Mouse (Mus musculus) neural tube, embryonic 13.5 days (tissue): ENCODE results near the gene Xpa. TPM values are rescaled to one million over a fixed set of nuclear protein-coding genes. Genes with fewer than 3 reads are reported as not detected.

ENCODE experiments used
- ATAC-seq: fragments of 200-750 bp; cut with Nextera tagmentation; 2 replicates; pipeline ENCODE4 v1.8.0; 2017; ENCODE audit warnings: low read depth, mild to moderate bottlenecking, moderate TSS enrichment, moderate library complexity
- H3K27ac ChIP-seq: fragments of 300-500 bp; sonication (generic); replicated peaks from 2 replicates; pipeline ENCODE4 v1.5.1; 2015; ENCODE audit warnings: moderate library complexity, mild to moderate bottlenecking, inconsistent platforms
- H3K27me3 ChIP-seq: fragments of 300-500 bp; sonication (generic); 2 replicates; pipeline ENCODE4 v1.6.1; 2015; ENCODE audit warnings: mild to moderate bottlenecking, inconsistent platforms
- H3K36me3 ChIP-seq: fragments of 300-500 bp; sonication (generic); 2 replicates; pipeline ENCODE4 v1.6.1; 2015; ENCODE audit warnings: mild to moderate bottlenecking, inconsistent platforms
- H3K4me1 ChIP-seq: fragments of 300-500 bp; sonication (generic); replicated peaks from 2 replicates; pipeline ENCODE4 v1.6.1; 2015; ENCODE audit warnings: inconsistent platforms
- H3K4me2 ChIP-seq: fragments of 300-500 bp; sonication (generic); 2 replicates; pipeline ENCODE4 v1.6.1; 2015; ENCODE audit warnings: inconsistent platforms, mild to moderate bottlenecking, moderate library complexity
- H3K4me3 ChIP-seq: fragments of 300-500 bp; sonication (generic); 2 replicates; pipeline ENCODE4 v1.5.1; 2015; ENCODE audit warnings: mild to moderate bottlenecking, inconsistent platforms
- H3K9ac ChIP-seq: fragments of 300-500 bp; sonication (generic); 2 replicates; pipeline ENCODE4 v1.6.1; 2015; ENCODE audit warnings: moderate library complexity, mild to moderate bottlenecking, inconsistent platforms
- H3K9me3 ChIP-seq: fragments of 300-500 bp; sonication (generic); 2 replicates; pipeline ENCODE4 v1.6.1; 2016; ENCODE audit warnings: inconsistent platforms
- WGBS: fragments of 180-500 bp; shearing (Covaris S2); methylation state at CpG from one replicate; pipeline ENCODE4 v1.1.7; 2015; 5-methylcytosine and 5-hydroxymethylcytosine counted together
- polyA plus RNA-seq: library from polyadenylated mRNA; unstranded; fragments of >200 nt; fragmentation: Nextera tagmentation; extraction: Ambion mirVana; gene quantifications from 2 replicates; pipeline ENCODE4 v1.2.1, GENCODE M21; 2015

The Xpa gene
- polyA plus RNA-seq, 1 experiment from 2014 or later: 32.8 TPM

DNA sequence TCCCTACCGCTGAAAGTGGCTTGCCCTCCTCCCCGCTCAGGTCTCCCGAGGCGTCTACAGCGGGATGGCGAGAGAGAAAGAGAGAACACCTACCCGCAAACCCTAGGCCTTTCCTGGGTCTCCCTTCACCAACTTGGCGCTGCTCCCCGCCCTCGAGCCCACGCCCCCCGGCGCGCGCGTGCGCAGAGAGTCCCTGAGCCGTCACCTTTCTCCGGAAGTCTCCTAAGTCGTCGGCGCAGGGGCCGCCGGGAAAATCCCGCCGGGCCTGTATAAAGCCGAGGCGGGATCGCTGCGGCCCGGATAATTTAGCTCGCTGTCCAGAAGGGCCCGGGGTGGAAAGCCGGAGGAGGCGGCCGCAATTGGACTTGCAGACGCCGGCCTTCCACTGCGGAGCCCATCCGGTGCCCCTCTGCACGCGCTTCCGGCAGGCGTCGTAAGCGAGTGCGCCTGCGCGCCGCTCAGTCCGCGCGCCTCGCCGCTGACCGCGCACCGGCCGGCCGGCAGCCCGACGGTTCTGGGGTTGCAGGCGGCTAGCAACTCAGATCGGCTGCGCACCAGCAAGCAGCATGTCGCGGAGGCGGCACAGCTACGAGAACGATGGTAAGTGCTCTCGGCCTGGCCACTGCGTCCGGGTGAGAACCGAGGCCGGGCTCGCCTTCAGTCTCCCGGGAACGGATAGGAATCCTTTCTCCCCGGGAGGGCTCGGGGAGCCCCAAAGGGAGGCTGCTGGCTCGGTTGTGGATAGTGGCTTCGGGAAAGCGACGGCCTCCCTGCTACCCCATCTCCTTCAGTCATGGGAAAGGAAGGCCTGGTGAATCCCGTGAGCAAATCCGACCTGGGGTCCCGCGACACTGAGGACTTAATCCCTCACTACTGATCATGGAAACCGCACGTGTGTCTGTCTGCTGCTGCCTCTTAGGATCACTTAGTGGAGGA lies 57.6 kb downstream of the Xpa start, which contains the start of the genes Ncbp1 and Tstd2:
Gene Ncbp1, plus strand, starts transcription at position 327 of the 936 bp plus-strand sequence.
Gene Tstd2, minus strand, starts transcription at position 408 of the 936 bp plus-strand sequence.
- Histone ChIP-seq H3K27me3 (no peaks in the 10 kb centered on the region), H3K27ac (peak within 1 kb of the TSS; percentile 99), H3K4me3 (peak within 1 kb of the TSS; percentile 91), H3K4me2 (peak within 1 kb of the TSS; percentile 93), H3K4me1 (peaks cover 39% of the 10 kb centered on the region), H3K9ac (peak within 1 kb of the TSS; percentile 98), H3K36me3 (peaks cover 20% of the 10 kb centered on the region), H3K9me3 (no peaks in the 10 kb centered on the region)
- WGBS: under 1% methylated on average over 88 of the region's 90 CpGs
- ATAC-seq: peak; percentile 92

DNA sequence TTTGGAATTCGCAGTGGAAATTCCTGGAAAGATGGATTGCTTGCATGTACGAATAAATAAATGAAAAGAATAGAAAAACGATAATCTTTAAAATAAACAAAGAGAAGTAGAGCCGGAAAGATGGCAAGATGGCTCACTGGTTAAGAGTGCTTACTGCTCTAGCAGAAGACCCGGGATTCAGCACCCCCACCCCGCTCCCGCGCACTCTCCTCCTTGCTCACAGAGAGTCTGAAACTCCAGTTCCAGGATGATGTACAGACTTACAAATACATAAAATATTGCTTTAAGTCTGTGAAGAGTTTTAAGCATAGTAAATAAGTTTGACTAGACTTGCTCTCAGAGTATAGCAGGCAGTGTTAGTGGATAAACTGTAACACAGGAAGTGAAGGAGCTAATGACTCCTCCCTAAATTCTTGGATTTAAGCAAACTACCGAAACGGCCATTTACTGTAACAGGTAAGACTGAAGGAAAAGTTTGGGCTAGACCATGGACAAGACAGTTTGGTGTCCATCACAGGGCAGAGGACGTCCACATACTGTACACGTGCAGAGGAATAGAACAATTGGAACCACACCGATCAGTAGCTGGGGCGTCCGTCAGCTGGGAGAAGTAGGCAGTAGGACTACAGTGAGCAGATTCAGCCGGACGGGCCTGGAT lies 58.4 kb downstream of the Xpa start:
- Histone ChIP-seq H3K9ac (peak overlapping the region; percentile 98), H3K4me3 (peak overlapping the region; percentile 91), H3K27ac (peak overlapping the region; percentile 99), H3K9me3 (no peaks in the 10 kb centered on the region), H3K4me2 (peak overlapping the region; percentile 93), H3K36me3 (peaks cover 27% of the 10 kb centered on the region), H3K27me3 (no peaks in the 10 kb centered on the region), H3K4me1 (peaks cover 39% of the 10 kb centered on the region)
- 10% methylated on average over 17 of the region's 17 CpGs for WGBS
- peak; percentile 87 for ATAC-seq

DNA sequence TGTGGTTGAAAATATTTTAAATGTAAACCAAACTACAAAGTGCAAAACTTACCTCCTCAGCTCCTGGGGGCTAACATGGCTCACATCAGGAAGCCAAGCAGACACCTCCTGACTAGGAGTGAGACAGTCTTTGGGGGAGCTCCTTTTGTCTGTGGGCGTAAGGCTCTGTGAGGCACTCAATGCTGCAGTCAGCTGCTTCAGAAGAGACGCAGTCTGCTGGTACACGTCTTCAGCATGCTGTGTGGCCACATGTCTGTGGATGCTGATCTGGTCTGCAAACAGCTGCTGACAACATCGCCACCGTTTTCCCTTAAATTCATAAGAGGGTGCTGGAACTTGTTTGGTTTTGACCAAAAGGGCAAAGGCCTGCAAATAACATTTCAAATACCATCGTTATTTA lies 64.3 kb downstream of the Xpa start:
- WGBS: 90% methylated on average over 6 of the region's 6 CpGs
- Histone ChIP-seq H3K4me3 (no peak overlapping the region), H3K4me2 (no peak overlapping the region), H3K4me1 (peaks cover 10% of the 10 kb centered on the region), H3K9ac (no peak overlapping the region), H3K27me3 (no peaks in the 10 kb centered on the region), H3K36me3 (peaks cover 77% of the 10 kb centered on the region), H3K9me3 (no peaks in the 10 kb centered on the region), H3K27ac (no peak overlapping the region)
- ATAC-seq: no peak

DNA sequence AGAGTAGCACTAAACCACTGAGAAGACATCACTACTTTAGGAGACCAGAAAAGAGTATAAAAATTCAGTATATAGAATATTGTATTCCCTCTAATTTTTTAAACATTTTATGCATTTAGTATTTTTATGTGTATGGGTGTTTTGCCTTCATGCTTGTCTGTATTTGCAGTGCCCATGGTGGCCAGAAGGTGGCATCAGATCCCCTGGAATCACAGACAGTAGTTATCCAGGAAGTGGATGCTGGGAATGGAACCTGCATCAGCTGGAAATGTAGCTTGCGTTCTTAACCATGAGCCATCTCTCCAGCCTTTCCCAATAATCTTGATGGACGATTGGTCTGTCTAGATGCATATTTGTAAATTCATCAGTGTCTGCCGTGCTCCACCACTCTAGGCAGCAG lies 65.9 kb downstream of the Xpa start:
- Histone ChIP-seq H3K9me3 (no peaks in the 10 kb centered on the region), H3K27ac (no peak overlapping the region), H3K4me3 (no peak overlapping the region), H3K36me3 (peaks cover 85% of the 10 kb centered on the region), H3K9ac (no peak overlapping the region), H3K4me2 (no peak overlapping the region), H3K27me3 (no peaks in the 10 kb centered on the region), H3K4me1 (no peaks in the 10 kb centered on the region)
- ATAC-seq: no peak
- 74% methylated on average over 3 of the region's 3 CpGs for WGBS

DNA sequence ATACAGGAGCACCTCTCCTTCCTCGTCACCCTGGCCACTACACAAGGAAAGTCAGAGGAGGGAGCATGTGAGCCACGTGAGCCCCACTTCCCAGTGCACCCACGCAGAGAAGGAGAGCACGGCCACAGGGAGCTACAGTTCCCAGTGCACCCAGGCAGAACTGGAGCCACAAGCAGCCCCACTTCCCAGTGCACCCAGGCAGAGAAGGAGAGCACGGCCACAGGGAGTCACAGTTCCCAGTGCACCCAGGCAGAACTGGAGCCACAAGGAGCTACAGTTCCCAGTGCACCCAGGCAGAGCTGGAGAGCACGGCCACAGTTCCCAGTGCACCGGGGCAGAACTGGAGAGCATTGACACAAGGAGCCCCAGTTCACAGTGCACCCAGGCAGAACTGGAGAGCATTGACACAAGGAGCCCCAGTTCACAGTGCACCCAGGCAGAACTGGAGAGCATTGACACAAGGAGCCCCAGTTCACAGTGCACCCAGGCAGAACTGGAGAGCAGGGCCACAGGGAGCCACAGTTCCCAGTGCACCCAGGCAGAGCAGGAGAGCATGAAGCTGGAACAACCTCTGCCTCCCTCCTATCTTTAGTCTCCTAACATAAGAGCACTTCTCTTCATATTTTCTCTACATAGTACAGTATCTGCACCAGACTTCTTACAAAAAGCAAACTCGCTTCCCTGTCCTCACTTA lies 66.7 kb downstream of the Xpa start:
- 90% methylated on average over 8 of the region's 8 CpGs for WGBS
- ATAC-seq: no peak
- Histone ChIP-seq H3K27me3 (no peaks in the 10 kb centered on the region), H3K4me3 (no peak overlapping the region), H3K9ac (no peak overlapping the region), H3K4me1 (no peaks in the 10 kb centered on the region), H3K4me2 (no peak overlapping the region), H3K27ac (no peak overlapping the region), H3K36me3 (peaks cover 85% of the 10 kb centered on the region), H3K9me3 (no peaks in the 10 kb centered on the region)

DNA sequence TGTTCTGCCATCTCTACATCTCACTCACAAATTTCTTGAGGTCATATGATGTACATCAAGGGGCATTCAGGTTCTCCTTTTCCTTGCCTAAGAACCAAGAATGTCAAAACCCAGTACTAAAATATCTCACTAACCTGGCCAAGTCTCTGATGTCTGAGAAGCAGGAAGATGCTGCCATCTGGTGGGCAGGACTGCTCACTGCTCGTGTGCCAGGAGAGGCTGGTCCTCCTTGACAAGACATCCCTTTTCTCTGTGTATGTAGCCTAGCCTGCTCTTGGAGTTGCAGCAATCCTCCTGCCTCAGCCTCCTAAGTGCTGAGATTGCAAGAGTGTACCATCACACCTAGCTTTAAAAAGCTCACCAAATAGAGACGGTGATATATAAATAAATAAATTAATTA lies 69.6 kb downstream of the Xpa start:
- Histone ChIP-seq H3K27ac (no peak overlapping the region), H3K9ac (no peak overlapping the region), H3K4me1 (no peaks in the 10 kb centered on the region), H3K9me3 (no peaks in the 10 kb centered on the region), H3K27me3 (no peaks in the 10 kb centered on the region), H3K36me3 (peaks cover 87% of the 10 kb centered on the region), H3K4me2 (no peak overlapping the region), H3K4me3 (no peak overlapping the region)
- ATAC-seq: peak; percentile 50; the same call in 1 of the 2 replicates
- WGBS: 52% methylated on average over 2 of the region's 2 CpGs

DNA sequence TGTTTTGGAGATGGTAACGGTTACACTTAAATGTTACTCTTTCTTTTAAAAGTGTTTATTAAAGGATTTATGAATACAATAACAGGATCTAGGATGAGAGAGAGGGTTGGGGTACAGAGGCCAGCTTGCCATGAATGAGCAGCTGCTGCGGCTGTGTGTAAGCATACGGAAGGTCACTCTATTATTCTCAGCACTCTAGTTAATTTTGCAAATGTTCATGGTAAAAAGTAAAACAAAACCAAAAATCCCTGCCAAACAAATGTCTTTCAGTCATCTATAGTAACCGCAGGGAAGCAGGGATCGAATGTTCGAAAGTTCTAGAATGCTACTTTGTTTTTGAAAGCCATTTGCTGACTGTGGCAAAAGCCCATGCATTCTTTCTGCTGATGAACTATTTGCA lies 72.8 kb downstream of the Xpa start:
- peaks cover 88% of the 10 kb centered on the region for H3K36me3 ChIP-seq
- H3K4me1 ChIP-seq: no peaks in the 10 kb centered on the region
- 92% methylated on average over 6 of the region's 6 CpGs for WGBS
- H3K9ac ChIP-seq: no peak overlapping the region
- no peak for ATAC-seq
- no peaks in the 10 kb centered on the region for H3K27me3 ChIP-seq
- no peak overlapping the region for H3K27ac ChIP-seq
- no peak overlapping the region for H3K4me3 ChIP-seq
- H3K9me3 ChIP-seq: no peaks in the 10 kb centered on the region
- H3K4me2 ChIP-seq: no peak overlapping the region

DNA sequence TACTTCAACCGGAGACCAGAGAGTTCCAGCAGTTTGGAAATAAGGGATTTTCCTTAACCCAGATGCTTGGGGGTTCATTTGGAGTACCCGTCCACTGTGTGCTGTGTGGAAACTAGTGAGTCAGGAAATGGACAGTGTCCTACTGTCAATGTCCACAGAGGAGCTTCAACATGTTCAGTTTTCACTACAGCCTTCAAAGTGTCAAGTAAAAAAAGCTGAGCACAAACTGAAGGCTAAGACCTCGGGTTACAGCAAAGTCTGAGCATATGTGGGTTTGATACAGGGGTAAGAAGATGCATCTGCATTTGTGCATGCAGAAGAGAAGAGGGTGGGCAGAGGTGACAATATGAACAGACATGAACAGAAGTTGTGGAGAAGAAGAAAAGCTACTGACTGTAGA lies 75.3 kb downstream of the Xpa start:
- Histone ChIP-seq H3K9me3 (no peaks in the 10 kb centered on the region), H3K9ac (no peak overlapping the region), H3K36me3 (peaks cover 98% of the 10 kb centered on the region), H3K27me3 (no peaks in the 10 kb centered on the region), H3K4me3 (no peak overlapping the region), H3K4me2 (no peak overlapping the region), H3K27ac (no peak overlapping the region), H3K4me1 (no peaks in the 10 kb centered on the region)
- WGBS: 88% methylated on average over 3 of the region's 3 CpGs
- no peak for ATAC-seq

DNA sequence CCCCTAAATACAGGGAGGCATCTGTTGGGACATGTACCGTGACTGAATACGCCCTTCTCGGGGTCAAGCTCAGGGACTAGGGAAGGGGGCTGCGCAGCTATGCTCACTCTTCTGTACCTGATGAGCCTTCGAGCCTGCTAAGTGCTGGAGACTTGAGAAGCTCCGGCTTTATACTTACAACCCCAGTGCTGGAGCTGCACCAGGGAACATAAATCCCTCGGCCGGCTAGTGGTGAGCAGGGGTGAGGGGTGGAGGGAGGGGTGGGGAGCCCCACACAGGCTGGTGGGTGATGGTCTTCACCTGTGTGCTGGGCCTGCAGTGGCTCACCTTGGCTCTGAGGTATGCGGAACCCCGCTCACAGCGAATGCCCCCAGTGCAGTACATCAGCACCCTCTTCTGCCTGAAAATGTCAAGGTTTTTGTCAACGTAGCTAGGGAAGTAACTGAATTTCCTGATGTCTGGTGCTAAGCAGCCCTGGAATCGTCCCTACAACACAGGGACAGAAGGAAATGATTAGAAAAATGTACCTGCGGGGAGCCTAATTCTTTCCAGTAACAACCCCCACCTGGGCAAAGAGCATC lies 76.5 kb downstream of the Xpa start:
- Histone ChIP-seq H3K4me2 (no peak overlapping the region), H3K4me1 (no peaks in the 10 kb centered on the region), H3K9ac (no peak overlapping the region), H3K27ac (no peak overlapping the region), H3K4me3 (no peak overlapping the region), H3K36me3 (peaks cover 98% of the 10 kb centered on the region), H3K27me3 (no peaks in the 10 kb centered on the region), H3K9me3 (no peaks in the 10 kb centered on the region)
- 93% methylated on average over 14 of the region's 14 CpGs for WGBS
- no peak for ATAC-seq

DNA sequence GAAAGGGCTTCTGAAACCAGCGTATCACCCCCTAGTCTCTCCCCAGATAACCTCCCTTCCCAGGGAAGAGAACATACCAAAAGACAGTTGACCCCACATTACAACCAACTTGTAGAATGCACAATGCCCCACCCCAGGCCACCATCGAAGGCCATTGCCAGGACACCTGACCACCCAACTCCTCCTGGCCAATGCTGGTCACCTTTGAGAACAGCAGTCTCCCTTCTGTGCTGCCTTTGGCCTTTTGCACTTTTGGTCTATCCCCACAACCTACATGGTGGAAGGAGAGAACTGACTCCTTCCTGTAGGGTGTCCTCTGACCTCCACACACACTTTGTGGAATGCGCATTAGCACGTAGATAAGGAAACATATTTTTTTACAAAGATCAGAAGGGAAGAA lies 78.6 kb downstream of the Xpa start:
- Histone ChIP-seq H3K27me3 (no peaks in the 10 kb centered on the region), H3K36me3 (peaks cover 92% of the 10 kb centered on the region), H3K27ac (0 out of 2 replicates have a peak overlapping the region, but pooled peaks have one; percentile 23), H3K4me2 (no peak overlapping the region), H3K9ac (no peak overlapping the region), H3K4me1 (no peaks in the 10 kb centered on the region), H3K4me3 (no peak overlapping the region), H3K9me3 (no peaks in the 10 kb centered on the region)
- ATAC-seq: no peak
- 97% methylated on average over 4 of the region's 4 CpGs for WGBS

DNA sequence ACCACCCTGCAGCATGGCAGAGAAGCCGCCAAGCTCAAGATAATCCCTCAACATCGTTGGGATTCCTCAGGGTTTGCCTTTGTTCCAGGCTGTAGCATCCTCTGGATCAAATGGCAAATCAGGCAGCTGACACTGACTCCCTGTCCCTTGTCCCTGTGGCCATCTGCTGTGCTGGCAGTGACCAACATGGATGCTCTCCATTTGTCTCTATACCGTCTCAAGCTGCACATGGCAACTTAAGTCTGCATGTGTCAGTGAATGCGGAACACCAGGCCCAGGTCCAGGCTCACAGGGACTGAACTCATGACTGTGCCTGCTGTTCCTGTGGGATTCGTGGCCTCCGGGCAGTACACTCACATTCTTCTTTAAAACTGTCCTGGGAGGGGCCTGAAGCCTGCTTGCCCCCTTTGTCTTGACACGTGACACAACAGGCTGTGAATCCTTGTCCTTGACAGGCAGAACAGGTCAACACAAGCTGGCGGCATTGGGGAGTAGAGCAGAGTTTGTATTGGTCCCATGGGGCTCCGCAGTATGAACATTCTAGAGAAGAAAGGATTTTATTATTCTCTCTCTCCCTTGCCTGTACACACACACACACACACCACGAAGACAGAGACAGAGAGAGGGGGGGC lies 79.5 kb downstream of the Xpa start:
- Histone ChIP-seq H3K9ac (no peak overlapping the region), H3K27ac (peak overlapping the region; percentile 23; the same call in 1 of the 2 replicates), H3K4me2 (no peak overlapping the region), H3K4me1 (no peaks in the 10 kb centered on the region), H3K36me3 (peaks cover 85% of the 10 kb centered on the region), H3K27me3 (no peaks in the 10 kb centered on the region), H3K4me3 (no peak overlapping the region), H3K9me3 (no peaks in the 10 kb centered on the region)
- 47% methylated on average over 10 of the region's 10 CpGs for WGBS
- peak; percentile 43; the same call in 1 of the 2 replicates for ATAC-seq
